Comparison of ENCODE assay signal across 7 mouse cellular contexts in genomic region chr14:79534656-79535055, GRCm38 (mm10). TPM values are rescaled to one million over a fixed set of nuclear protein-coding genes. Genes with fewer than 3 reads are reported as not detected.
DNase-seq lines count a peak whose midpoint lies in the region; ATAC-seq and TF ChIP-seq lines count a peak whose summit lies in the region.
"Not testable (repeated sequence)": the region's sequence is repeated elsewhere in the genome, so short reads cannot be mapped to it uniquely, and the experiment has no call there.

No protein-coding gene starts in this region.

- H3K4me1 ChIP-seq in bone marrow macrophage, adult 2 months (ENCODE audit: control insufficient read depth, insufficient read depth, low read length) = peaks cover 59% of the 10 kb centered on the region
- peaks cover 61% of the 10 kb centered on the region for H3K4me1 ChIP-seq in heart, embryonic 13.5 days
- H3K4me1 ChIP-seq in kidney, postnatal 0 days (replicated peaks; ENCODE audit: insufficient read depth, low read length) = not testable (repeated sequence)
- peaks cover 73 to 75% of the 10 kb centered on the region in 2 experiments for H3K4me1 ChIP-seq in liver, embryonic 14.5 days (replicated peaks; ENCODE audit: control insufficient read depth in 2 of 2, insufficient read depth in 2 of 2, low read length in 1 of 2)
- H3K4me1 ChIP-seq in lung, postnatal 0 days (ENCODE audit: insufficient read depth, low read depth, low read length) = peaks cover 11% of the 10 kb centered on the region; the same call in 1 of the 2 replicates
- peaks cover 36% of the 10 kb centered on the region for H3K4me1 ChIP-seq in spleen, adult 2 months (ENCODE audit: control insufficient read depth, insufficient read depth, insufficient read length)

- not testable (repeated sequence) for TF ChIP-seq POLR2A in bone marrow macrophage, adult 2 months (IDR thresholded peaks at IDR 0.05; ENCODE audit: borderline replicate concordance, low read depth, low read length); spleen, adult 2 months (IDR thresholded peaks at IDR 0.05; ENCODE audit: low read depth, low read length)

- not testable (repeated sequence) for TF ChIP-seq CTCF in bone marrow macrophage, adult 2 months (IDR thresholded peaks at IDR 0.05; ENCODE audit: low read depth, low read length); kidney, postnatal 0 days (IDR thresholded peaks at IDR 0.05; ENCODE audit: low read depth); liver, embryonic 14.5 days (IDR thresholded peaks at IDR 0.05; ENCODE audit: low read depth); lung, postnatal 0 days (IDR thresholded peaks at IDR 0.05); spleen, adult 2 months (IDR thresholded peaks at IDR 0.05; ENCODE audit: extremely low read depth, insufficient read depth, insufficient read length, insufficient replicate concordance)

- not testable (repeated sequence) for H3K9me3 ChIP-seq in heart, embryonic 13.5 days; kidney, postnatal 0 days (replicated peaks; ENCODE audit: low read length); liver, embryonic 14.5 days (ENCODE audit: control insufficient read depth, low read length); lung, postnatal 0 days (ENCODE audit: low read length)

- not testable (repeated sequence) for TF ChIP-seq EP300 in liver, embryonic 14.5 days (IDR thresholded peaks at IDR 0.05; ENCODE audit: low read depth); lung, postnatal 0 days (IDR thresholded peaks at IDR 0.05)

- not testable (repeated sequence) for H3K9ac ChIP-seq in heart, embryonic 13.5 days; kidney, postnatal 0 days (ENCODE audit: low read depth, low read length); lung, postnatal 0 days (replicated peaks; ENCODE audit: low read depth)
- H3K9ac ChIP-seq in liver, embryonic 14.5 days (replicated peaks) = peak overlapping the region; percentile 27

- not testable (repeated sequence) for H3K4me3 ChIP-seq in bone marrow macrophage, adult 2 months (ENCODE audit: insufficient read depth, low read length); heart, embryonic 13.5 days; kidney, postnatal 0 days (replicated peaks; ENCODE audit: low read depth, low read length); liver, embryonic 14.5 days (ENCODE audit: insufficient read depth in 1 of 2, low read depth in 2 of 2, low read length in 2 of 2); lung, postnatal 0 days (ENCODE audit: low read depth, low read length); spleen, adult 2 months (ENCODE audit: extremely low read depth, insufficient read depth, insufficient read length)

- DNase-seq in heart, adult 11 months = peak; percentile 64
- not testable (repeated sequence) for DNase-seq in kidney, postnatal 0 days (ENCODE audit: low spot score); liver, embryonic 14.5 days (ENCODE audit: low read depth in 3 of 3, low spot score in 3 of 3); lung, postnatal 0 days (ENCODE audit: low spot score); spleen, adult 2 months (ENCODE audit: low read depth in 1 of 2, low spot score in 2 of 2)

- not testable (repeated sequence) for H3K4me2 ChIP-seq in heart, embryonic 13.5 days; kidney, postnatal 0 days (ENCODE audit: low read length); lung, postnatal 0 days (replicated peaks; ENCODE audit: low read depth, low read length)
- H3K4me2 ChIP-seq in liver, embryonic 14.5 days (ENCODE audit: low read depth) = peak overlapping the region; percentile 71

- H3K36me3 ChIP-seq in heart, embryonic 13.5 days; kidney, postnatal 0 days (ENCODE audit: insufficient read depth, low read length); liver, embryonic 14.5 days (replicated peaks; ENCODE audit: control insufficient read depth, insufficient read depth, low read depth); lung, postnatal 0 days (ENCODE audit: insufficient read depth, low read length); spleen, adult 2 months (ENCODE audit: control insufficient read depth, insufficient read depth, low read length): not testable (repeated sequence)

- WGBS in heart, embryonic 13.5 days = 86% methylated on average over 4 of the region's 4 CpGs
- WGBS in kidney, postnatal 0 days = 87% methylated on average over 4 of the region's 4 CpGs
- 62% methylated on average over 4 of the region's 4 CpGs for WGBS in liver, embryonic 14.5 days (ENCODE audit: insufficient replicate concordance)
- WGBS in lung, postnatal 0 days = 83% methylated on average over 4 of the region's 4 CpGs
- WGBS in spleen, adult 2 months = 64% methylated on average over 4 of the region's 4 CpGs

- not testable (repeated sequence) for ATAC-seq in heart, embryonic 13.5 days (ENCODE audit: extremely low read depth, insufficient number of reproducible peaks, low FRiP score, low TSS enrichment); kidney, postnatal 0 days (replicated peaks; ENCODE audit: low FRiP score, low read depth); liver, embryonic 14.5 days (ENCODE audit: insufficient read depth); lung, postnatal 0 days

- not testable (repeated sequence) for H3K27me3 ChIP-seq in heart, embryonic 13.5 days (replicated peaks); kidney, postnatal 0 days (ENCODE audit: insufficient read depth, low read length); liver, embryonic 14.5 days (ENCODE audit: control insufficient read depth, insufficient read depth, low read length); lung, postnatal 0 days (replicated peaks; ENCODE audit: insufficient read depth, low read length); spleen, adult 2 months (ENCODE audit: control insufficient read depth, insufficient read depth, low read length)

- H3K27ac ChIP-seq in bone marrow macrophage, adult 2 months (ENCODE audit: insufficient read depth, low read depth, low read length) = peak overlapping the region; percentile 33; the same call in 1 of the 2 replicates
- H3K27ac ChIP-seq in heart, embryonic 13.5 days (replicated peaks) = peak overlapping the region; percentile 40
- 0 out of 2 replicates have a peak overlapping the region, but pooled peaks have one; percentile 13 for H3K27ac ChIP-seq in kidney, postnatal 0 days
- peak overlapping the region; percentile 59 for H3K27ac ChIP-seq in liver, embryonic 14.5 days
- H3K27ac ChIP-seq in lung, postnatal 0 days (ENCODE audit: low read length) = peak overlapping the region; percentile 11; the same call in 1 of the 2 replicates
- H3K27ac ChIP-seq in spleen, adult 2 months (ENCODE audit: insufficient read depth, low read length) = peak overlapping the region; percentile 88

RNA-seq across cellular contexts. Expression of gene Sugt1, which starts 52.8 kb away (rescaled TPM):
- 179 and 188 TPM in 2 replicates for polyA plus RNA-seq in bone marrow macrophage, adult 2 months (2012; ENCODE audit: insufficient read depth, insufficient read length, missing spikeins)
- polyA plus RNA-seq in heart, embryonic 13.5 days (2015; fragmentation: Nextera tagmentation; extraction: Ambion mirVana) = 95.3 and 108 TPM in 2 replicates
- polyA plus RNA-seq in kidney, postnatal 0 days (2015; fragmentation: Nextera tagmentation; extraction: Ambion mirVana) = 119 and 122 TPM in 2 replicates
- polyA plus RNA-seq in liver, embryonic 14.5 days (2012; rRNA removed) = 3.0 and 15.2 TPM in 2 replicates
- polyA plus RNA-seq in liver, embryonic 14.5 days (2014; fragmentation: Nextera tagmentation; extraction: Ambion mirVana) = 44.7 and 48.5 TPM in 2 replicates
- polyA plus RNA-seq in lung, postnatal 0 days (2015; fragmentation: Nextera tagmentation; extraction: Ambion mirVana) = 96.8 and 104 TPM in 2 replicates
- polyA plus RNA-seq in spleen, adult 2 months (2012; rRNA removed) = 3.4 and 3.7 TPM in 2 replicates

RNA-seq across cellular contexts. Expression of gene Wbp4, which starts 53.3 kb away (rescaled TPM):
- 41.3 and 55.2 TPM in 2 replicates for polyA plus RNA-seq in bone marrow macrophage, adult 2 months (2012; ENCODE audit: insufficient read depth, insufficient read length, missing spikeins)
- 24.5 and 26.4 TPM in 2 replicates for polyA plus RNA-seq in heart, embryonic 13.5 days (2015; fragmentation: Nextera tagmentation; extraction: Ambion mirVana)
- 46.8 and 47.6 TPM in 2 replicates for polyA plus RNA-seq in kidney, postnatal 0 days (2015; fragmentation: Nextera tagmentation; extraction: Ambion mirVana)
- polyA plus RNA-seq in liver, embryonic 14.5 days (2012; rRNA removed) = 3.1 and 6.2 TPM in 2 replicates
- 14.2 and 16.8 TPM in 2 replicates for polyA plus RNA-seq in liver, embryonic 14.5 days (2014; fragmentation: Nextera tagmentation; extraction: Ambion mirVana)
- 35.8 and 37.6 TPM in 2 replicates for polyA plus RNA-seq in lung, postnatal 0 days (2015; fragmentation: Nextera tagmentation; extraction: Ambion mirVana)
- polyA plus RNA-seq in spleen, adult 2 months (2012; rRNA removed) = 2.6 and 3.7 TPM in 2 replicates

RNA-seq across cellular contexts. Expression of gene Elf1, which starts 53.7 kb away (rescaled TPM):
- polyA plus RNA-seq in bone marrow macrophage, adult 2 months (2012; ENCODE audit: insufficient read depth, insufficient read length, missing spikeins) = 69.9 and 74.0 TPM in 2 replicates
- polyA plus RNA-seq in heart, embryonic 13.5 days (2015; fragmentation: Nextera tagmentation; extraction: Ambion mirVana) = 7.2 and 8.0 TPM in 2 replicates
- polyA plus RNA-seq in kidney, postnatal 0 days (2015; fragmentation: Nextera tagmentation; extraction: Ambion mirVana) = 18.2 and 18.3 TPM in 2 replicates
- 6.0 and 9.3 TPM in 2 replicates for polyA plus RNA-seq in liver, embryonic 14.5 days (2012; rRNA removed)
- polyA plus RNA-seq in liver, embryonic 14.5 days (2014; fragmentation: Nextera tagmentation; extraction: Ambion mirVana) = 8.7 and 9.9 TPM in 2 replicates
- 21.0 and 25.7 TPM in 2 replicates for polyA plus RNA-seq in lung, postnatal 0 days (2015; fragmentation: Nextera tagmentation; extraction: Ambion mirVana)
- polyA plus RNA-seq in spleen, adult 2 months (2012; rRNA removed) = 22.5 and 26.7 TPM in 2 replicates

Comparison
In these comparisons a context has a peak if more than half of its experiments do, and no peak if none do; other contexts are left out.
1. H3K27ac ChIP-seq: peak in every context shown above with its lines; median percentile 88 in spleen, adult 2 months; 59 in liver, embryonic 14.5 days; 40 in heart, embryonic 13.5 days; 33 in bone marrow macrophage, adult 2 months; 13 in kidney, postnatal 0 days; 11 in lung, postnatal 0 days.